Mouse (Mus musculus) mammary gland, adult 2 months (tissue): ENCODE results near the gene Prtg. TPM values are rescaled to one million over a fixed set of nuclear protein-coding genes. Genes with fewer than 3 reads are reported as not detected.

Experiments
- polyA plus RNA-seq: library from polyadenylated mRNA; depleted of rRNA; stranded (reverse); fragments of >200 nt; gene quantifications from 2 replicates; pipeline ENCODE4 v1.2.3, GENCODE M21; 2012; ENCODE audit warnings: low replicate concordance; rRNA removed

Prtg gene
- 0.36 and 0.47 TPM in 2 replicates for polyA plus RNA-seq

GRCm38 (mm10) chr9:72806731-72807419 is at the start of gene Prtg:
Gene Prtg, plus strand, starts transcription at chr9:72806874.

DNA sequence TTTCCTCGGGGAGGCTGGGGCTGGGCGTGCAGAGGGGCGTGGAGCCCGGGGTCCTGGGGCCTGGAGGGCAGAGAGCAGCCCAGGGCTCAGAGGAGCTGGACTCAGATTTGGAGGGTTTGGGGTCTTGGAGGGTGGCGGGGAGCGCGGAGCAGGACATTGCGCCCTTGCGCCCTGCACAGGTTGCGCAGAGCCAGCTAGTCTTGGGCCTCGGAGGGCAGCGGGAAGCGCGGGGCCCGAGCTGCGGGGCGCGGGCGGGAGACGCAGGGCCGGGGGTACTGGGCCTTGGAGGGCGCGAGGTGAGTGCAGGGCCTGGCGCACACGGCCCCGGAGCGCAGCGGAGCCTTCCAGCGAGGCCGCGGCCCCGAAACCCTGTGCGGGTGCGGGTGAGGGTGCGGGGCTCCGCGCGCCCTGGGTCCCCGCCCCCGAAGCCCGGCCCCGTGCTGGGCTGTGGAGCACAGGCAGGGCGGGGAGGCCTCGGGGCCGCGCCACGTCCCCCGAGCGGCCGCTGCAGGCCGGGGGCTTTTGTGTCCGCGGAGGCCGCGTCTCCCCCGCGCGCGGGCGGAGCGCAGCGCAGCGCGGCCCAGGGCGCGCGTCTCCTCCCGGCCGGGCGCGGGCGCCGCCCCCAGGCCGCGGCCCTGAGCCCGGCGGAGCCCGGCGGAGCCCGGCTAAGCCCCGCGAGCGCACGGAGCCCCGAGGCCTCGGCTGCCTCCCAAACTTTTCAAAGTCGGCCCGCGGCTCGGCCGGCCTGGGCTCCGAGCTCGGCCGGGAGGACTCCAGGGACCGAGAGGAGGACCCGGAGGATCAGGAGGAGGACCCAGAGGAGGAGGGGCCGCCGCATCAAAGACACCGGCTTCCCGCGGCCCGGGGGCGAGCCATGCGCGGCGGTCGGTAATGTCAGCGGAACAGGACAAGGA is 118.6 kb downstream of the Prtg start, which contains the start of gene Pygo1:
Gene Pygo1, plus strand, starts transcription at position 625 of the 914 bp plus-strand sequence.

GRCm38 (mm10) chr9:72958521-72959450 is 152.1 kb downstream of the Prtg start, which contains the start of the genes Dyx1c1 and Gm44503:
Gene Dyx1c1, plus strand, starts transcription at chr9:72958785.
Gene Gm44503, plus strand, starts transcription at chr9:72958852.

Other genes with a start within 250 kb of the Prtg start
- gene Nedd4, start 144.5 kb upstream of the Prtg start, polyA plus RNA-seq = 110 and 276 TPM in 2 replicates
- gene Pygo1, start 118.8 kb downstream of the Prtg start, polyA plus RNA-seq = 0.93 and 2.5 TPM in 2 replicates
- gene Dyx1c1, start 151.9 kb downstream of the Prtg start, polyA plus RNA-seq = 0.23 and 0.52 TPM in 2 replicates
- gene Gm44503, start 152.0 kb downstream of the Prtg start, polyA plus RNA-seq = not detected in 2 replicates
- 7.3 and 12.4 TPM in 2 replicates for gene Ccpg1os, start 178.5 kb downstream of the Prtg start, polyA plus RNA-seq
- gene Ccpg1, start 178.6 kb downstream of the Prtg start, polyA plus RNA-seq = 6.8 and 10.5 TPM in 2 replicates
- gene Pigb, start 233.5 kb downstream of the Prtg start, polyA plus RNA-seq = 6.4 and 13.4 TPM in 2 replicates
- gene Rab27a, start 238.0 kb downstream of the Prtg start, polyA plus RNA-seq = 3.2 and 3.7 TPM in 2 replicates